Mouse (Mus musculus) forelimb bud, embryonic 11.5 days (tissue): ENCODE measurements around the gene Mphosph10.
A peak's percentile ranks its signal among the peaks of the same experiment; 100 is the strongest.

Experiments
- DNase-seq: peaks from one replicate; pipeline ENCODE4 v3.0.0-alpha.2; 2012; ENCODE audit warnings: low read depth, low spot score

Mphosph10 gene

DNA sequence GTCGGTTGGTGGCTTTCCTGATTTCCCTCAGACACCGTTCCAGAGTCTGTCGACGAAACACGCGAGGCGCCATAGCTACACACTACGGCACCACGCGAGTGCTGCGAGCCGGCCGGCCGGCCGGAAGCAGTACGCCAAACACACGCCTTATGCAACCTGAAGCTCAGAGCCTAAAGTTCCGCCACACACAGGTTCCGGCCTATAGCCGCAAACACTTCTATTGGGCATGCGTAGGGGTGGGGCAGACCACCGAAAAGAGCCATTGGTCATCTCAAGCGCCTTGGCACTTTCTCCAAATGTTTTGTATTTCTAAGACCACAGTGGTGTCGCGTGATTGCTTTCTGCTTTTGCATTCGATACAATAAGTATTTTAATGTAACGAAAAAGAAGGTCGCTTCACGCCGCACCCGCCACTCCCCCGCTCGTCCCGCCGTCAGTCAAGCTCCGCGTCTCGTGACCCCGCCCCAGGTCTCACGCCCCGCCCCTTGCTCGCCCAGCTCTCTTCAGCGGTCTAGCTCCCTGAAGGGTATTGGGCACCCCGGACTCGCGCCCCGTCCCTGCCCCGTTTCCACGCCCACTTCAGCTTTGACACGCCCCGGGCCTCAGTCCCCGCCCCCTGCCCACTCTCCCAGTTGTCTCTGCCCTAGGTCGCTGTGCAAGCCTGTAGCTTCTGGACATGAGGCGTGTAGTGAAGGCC lies at the start of gene Mphosph10, which contains the start of gene Mcee:
Gene Mphosph10, minus strand, starts transcription at position 147 of the 697 bp plus-strand sequence.
Gene Mcee, plus strand, starts transcription at position 486 of the 697 bp plus-strand sequence.
- DNase-seq, result peak; percentile 93

DNA sequence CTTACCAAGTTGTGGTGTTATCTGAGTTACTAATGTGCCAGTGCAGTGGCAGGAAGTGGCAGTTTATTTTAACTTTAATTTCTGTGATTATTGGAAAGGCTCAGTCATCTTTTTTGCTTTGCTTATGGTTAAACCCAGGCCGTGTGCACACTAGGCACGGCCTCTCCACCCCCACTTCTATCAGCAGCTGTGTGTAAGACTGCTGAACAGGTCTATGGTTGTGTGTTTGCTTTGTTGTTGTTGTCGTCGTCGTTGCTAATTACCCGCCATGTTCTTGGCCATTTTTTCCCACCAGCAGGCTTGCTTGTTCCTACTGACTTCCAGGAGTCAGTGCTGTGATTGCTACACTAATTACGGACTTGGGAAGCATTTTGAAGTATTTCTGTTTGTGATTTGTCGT lies 48.5 kb upstream of the Mphosph10 start:
- no peak for DNase-seq

DNA sequence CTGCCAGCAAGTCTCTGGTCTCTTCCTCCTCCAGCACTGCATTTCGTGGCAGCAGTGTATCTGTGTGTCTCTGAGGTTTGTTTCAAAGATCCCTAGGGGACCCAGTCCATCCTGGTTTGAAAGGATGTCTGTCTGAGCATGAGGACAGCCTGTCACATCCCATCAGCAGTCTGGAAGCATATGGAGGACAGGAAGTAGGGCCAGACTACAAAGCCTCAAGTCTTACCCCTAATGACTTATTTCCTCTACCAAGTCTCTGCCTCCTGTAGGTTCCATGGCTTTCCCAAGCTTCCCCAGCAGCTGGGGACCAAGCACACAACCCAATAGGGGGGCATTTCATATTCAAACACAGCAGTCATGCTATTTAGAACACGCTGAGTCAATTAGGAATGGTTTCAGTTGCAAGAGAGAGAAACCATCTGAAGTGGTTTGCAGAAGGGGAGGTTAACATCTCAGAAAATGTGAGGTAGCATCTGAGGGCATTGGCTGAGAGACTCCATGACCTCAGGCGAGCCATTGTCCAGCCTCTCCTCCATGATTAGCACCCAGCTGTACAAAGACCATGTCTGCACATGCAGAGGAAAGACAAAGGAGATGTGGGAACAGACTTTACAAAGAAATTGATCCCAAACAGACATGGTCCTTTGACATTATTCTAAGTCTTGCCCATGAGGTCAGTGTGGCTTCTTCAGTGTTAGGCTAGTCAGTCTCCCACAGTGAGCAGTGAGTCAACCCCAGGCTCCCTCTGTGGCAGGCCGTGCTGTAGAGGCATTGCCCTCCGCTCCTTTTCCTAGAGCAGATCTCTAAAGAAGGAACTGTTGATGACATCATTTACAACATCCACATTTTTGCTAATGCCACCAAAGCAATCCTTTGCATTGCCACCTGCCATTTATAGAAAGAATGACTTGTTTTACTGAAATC lies 47.8 kb upstream of the Mphosph10 start:
- no peak for DNase-seq

DNA sequence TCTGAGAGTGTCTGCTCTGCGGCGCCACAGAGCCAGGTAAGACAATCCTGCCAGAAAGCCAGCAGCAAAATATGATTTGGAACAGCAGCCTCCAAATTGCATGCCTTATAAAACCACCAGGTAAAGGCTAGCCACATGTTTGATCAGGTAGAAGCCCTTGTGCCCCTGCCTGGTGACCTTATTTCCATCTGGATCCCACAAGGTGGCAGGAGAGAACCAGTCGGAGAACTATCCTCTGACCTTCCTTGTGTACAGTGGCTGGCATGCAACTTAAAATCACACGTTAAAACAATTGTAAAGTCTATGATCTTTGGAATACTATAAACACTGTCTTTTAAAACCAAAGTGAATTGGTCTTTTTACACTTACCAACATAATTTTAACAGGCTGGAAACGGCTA lies 32.8 kb upstream of the Mphosph10 start:
- DNase-seq, result no peak

DNA sequence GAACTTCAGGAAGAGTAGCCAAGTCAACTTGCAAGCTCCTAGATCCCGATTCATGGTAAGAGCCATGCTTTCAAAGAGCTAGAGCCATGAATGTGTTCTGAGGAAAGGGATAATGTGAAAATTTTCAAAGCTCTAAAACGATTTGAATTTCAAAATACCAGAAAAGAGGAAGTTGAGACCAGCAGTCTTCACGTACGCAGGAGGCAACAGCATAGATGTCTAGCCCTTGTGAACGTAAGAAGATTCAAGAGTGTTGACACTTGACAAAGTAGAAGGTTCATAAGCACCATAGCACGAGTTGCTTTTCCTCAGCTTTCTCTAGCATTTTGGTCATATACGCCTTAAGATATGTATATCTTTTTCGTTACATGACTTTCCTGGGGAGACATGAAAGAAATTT lies 11.9 kb upstream of the Mphosph10 start:
- no peak for DNase-seq

DNA sequence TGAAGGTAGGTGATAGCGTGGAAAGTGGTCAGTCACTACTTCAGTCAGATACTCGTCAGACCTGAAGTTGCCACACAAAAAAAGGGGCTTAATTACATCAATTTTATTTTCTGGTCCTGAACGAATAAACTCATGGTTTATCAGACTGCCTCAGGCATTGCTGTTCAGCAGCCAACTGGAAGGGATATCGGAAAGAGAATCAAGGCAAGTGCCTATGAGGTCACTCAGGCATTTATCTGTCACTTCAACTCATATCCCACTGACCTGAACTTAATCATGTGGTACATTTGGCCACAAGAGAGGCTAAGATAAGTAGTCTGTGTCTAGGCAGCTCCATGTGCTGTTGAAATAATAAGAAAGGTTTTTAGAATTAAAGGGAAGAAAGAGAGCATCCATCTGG lies 10.4 kb upstream of the Mphosph10 start:
- DNase-seq, result no peak

DNA sequence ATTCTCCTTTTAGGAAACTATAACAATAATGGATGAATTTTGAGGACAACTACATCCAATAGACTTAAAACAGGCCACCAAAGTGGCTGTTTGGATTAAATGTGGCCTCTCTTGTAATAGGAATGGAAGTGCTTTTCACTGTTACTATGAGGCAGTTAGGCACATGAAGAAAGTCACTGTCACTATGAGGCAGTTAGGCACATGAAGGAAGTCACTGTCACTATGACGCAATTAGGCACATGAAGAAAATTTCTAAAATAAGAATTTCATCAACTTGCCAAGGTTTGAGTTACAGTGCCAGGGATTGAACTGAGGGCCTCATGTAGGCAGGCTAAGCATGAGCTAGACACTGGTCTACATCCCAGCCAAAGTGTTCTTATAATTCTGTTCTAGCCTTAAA lies 8.7 kb upstream of the Mphosph10 start:
- no peak for DNase-seq

DNA sequence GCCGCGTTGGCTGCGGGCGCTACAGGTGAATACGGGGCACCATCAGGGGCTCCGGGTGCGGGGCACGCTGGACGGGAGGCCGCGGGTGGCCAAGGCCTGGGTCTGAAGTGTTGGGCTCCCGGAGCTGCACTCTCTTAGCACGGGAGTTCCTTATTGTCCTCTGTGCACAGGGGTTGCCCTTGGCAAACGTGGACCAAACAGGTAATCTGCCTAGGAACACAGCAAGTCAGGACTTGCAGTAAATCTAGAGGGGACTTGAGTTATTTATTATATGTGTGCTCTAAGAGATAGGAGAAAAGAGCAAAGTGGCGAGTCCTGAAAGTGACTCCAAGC lies 717 bp upstream of the Mphosph10 start:
- DNase-seq, result no peak

DNA sequence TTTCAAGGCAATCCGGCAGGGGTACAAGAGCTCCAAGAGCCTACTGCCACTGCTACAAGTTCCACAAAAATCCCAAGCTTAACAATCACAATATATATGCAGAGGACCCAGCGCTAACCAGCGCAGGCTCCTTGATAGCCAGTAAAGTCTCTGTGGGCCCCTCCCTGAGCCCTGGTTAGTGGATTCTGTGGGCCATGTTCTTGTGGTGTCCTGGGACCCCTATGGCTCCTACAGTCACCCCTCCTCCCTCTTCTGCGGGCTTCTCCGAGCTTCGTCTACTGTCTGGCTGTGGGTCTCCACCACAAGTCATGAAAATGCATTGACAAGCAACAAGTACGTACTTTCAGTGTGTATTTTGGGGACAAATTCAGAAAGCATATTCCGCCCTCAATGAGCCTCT lies 589 bp downstream of the Mphosph10 start:
- no peak for DNase-seq

DNA sequence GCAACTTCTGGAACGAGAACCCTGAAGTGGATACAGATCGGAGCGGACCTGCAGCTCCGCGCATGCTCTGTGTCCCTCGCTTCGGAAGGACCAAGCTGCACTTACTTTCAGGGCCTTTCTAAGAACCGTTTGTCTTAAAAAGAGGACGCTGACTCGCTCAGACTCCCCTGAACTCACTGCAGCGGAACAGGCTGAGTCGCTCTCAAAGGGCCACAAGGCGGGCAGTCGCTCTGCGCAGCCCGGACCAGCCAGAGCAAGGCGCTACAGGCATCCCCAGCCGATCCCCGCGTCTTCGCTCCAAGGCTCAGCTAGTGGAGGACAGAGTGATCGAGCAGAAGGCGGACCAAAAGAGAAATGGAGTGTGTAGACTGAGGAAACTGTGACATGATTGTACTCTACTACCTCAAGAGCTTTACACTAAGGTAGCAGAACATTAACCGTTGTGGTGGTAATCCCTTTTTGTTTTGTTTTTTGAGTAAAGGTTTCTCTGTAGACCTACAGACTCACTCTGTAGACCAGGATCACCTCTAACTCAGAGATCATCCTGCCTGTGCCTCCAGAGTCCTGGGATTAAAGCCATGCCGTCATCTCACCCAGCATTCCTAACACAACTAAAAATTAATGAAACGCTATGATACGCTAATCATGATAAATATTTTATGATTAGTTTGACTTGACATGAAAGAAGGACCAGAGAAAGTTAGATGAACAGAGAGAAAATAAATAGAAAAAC lies 18.1 kb downstream of the Mphosph10 start, which contains the start of gene Fan1:
Gene Fan1, minus strand, starts transcription at position 266 of the 733 bp plus-strand sequence.
- peak; percentile 87 for DNase-seq

DNA sequence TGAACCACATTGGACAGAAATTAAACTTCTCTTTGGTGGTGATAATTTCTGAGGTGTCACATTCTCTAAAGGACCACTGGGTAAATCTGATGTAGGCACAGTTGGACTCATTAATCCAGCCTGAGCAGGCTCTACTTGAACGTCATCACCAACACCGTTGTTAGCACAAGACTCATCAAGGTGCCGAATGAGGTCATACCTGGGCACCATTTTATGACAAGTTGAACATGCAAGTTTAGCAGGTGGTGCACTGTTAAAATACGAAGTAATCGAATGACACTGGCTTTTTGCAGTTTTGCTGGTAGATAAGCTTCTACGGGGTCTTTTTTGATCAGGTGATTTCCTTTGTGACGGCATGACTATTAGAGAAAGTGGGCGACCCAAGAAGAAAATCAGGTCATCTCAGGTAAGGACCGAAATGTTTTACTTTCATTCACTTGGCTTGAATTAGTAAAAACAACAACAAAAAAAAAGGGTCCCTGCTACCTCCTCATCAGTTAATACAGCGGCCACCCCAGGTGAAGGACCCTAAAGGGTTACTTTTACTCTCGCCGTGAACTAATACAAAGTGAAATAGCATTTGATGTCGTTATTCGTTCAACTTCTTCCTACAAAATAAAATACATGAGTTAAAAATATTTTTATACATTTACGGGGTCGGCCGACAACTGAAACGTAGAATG lies 18.8 kb downstream of the Mphosph10 start:
- DNase-seq, result peak; percentile 6

DNA sequence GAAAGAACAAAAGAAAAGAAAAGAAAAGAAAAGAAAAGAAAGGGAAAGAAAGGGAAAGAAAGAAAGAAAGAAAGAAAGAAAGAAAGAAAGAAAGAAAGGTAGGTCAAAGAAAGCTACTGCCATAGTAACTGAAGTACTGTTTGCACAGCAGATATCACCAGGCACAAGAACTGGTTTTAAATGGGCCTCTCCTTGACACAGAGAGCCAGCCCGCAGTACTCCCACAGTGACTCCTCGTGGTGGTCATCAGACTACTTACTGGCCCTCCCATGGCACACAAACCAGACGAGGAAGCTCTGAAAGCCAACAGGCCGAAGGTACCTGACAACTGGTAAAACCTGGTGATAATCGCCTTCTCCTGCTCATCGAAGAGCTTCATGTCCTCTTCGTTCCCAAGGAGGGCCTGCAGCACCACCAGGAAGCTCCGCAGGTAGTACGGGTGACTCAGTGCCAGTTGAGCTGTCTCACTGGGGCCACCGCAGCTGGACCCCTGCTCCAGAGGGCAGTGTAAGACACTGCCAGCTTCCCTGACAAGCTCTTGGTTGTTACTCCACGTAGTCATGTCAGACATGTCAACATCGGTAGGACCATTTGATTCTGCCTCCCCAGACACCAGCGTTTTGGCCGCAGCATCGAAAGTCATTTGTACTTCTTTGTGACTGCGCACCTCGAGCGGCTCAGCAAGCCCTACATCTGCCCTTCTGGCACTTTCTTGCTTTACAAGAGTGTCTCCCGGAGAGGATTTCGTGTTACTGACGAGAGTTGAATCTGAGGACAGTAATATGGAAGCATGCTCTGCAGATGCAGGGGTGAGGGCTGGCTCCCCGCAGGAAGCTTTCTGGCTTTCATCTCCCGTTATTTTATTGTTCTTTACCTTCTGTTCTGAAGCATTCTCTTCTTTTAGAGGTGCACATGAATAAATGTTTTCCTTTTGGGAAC lies 19.9 kb downstream of the Mphosph10 start:
- DNase-seq, result no peak

DNA sequence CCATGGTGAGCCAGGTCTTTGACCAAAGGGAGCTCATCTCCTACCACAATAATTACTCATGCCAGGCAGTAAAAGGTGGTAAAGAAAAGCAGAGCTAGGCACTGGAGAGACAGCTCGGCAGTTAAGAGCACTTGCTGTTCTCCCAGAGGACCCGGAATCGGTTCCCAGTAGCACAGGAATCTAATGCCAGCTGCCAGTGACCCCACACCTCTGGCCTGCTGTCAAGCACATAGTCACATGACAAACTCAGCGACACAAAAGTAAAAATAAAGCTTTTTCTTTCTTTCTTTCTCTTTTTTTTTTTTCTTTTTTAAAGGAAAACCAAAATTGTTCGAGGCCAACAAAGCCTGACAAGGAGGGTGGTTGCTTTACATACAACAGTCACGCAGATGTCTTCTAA lies 22.2 kb downstream of the Mphosph10 start:
- no peak for DNase-seq

DNA sequence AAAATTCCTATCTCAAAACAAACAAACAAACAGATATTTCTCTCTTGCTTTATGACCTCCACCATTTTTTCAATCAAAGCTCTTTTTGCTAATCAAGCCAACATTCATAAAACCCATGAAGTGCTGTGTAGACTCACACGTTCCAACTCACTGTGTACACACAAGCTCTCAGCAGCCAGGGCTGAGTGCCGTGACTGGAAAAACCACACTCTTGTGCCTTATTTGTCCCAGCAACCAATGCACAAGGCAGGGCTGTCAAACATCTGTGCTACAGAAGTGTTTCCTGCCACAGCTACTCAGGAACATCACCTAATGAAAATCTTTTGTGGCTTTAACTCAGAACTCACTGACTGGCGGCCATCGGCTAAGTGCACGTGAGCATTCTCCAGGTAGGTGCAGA lies 26.2 kb downstream of the Mphosph10 start:
- DNase-seq, result no peak

DNA sequence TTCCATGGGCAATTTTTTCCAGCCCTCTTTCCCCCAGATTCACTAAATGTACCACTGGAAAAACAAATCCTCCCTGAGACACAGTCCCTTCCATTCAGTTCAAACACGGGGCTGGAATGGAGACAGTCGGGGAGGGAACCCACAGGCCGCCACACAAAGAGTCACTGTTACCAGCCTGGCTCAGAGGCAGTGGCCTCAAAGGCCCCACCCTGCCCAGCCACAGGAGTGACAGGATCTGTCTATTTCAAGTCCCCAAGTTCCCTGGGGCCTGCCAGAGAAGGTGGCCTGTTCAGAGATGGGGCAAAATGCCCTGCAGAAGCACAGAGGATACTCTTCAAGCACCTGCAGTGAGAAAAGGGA lies 31.5 kb downstream of the Mphosph10 start:
- DNase-seq, result no peak

DNA sequence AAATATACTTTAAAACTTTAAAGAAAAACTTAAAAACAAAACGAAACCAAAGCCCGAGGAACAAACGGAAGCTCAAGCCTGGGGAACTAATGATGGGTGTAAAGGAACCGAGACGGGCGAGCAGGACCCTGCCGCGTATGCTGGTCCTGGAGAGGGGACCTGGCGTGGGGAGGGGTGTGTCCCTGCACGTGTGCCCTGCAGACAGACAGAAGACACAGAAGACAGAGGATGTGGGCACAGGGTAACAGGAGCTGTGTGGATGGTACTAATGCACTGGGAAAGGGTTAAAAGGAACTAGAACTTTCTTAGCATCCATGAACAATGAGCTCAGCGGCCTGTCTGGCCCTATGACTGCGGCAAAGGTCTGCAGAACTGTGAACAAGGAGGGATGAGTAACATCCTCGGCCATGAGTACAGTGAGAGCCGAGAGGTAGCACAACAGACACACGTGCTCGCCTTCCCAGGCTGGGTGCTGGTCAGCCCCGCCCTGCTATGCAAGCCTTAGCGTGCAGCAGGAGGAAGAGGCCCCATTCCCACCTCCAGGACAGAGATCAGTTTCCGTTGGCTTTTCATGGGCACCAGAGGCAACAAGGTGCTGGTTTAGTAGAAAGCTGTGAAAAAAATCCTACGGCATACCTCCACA lies 32.0 kb downstream of the Mphosph10 start:
- no peak for DNase-seq

DNA sequence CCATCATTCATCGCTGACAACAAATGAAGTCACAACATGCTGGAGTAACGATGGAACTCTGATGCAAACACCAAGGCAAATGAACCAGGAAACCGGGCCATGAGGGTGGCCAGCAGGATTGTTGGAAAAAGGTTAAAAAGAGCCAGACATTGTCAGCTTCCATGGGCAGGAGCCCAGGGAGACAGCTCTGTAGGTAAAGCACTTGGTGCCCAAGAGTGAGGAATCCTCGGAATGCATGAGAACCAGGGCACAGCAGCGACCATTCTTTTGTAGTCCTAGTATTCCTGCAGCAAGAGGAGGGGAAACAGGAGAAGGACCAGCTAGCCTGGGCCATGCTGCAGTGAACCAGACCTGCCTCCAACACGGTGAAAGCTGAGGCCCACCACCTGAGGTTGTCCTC lies 33.4 kb downstream of the Mphosph10 start:
- DNase-seq, result no peak

DNA sequence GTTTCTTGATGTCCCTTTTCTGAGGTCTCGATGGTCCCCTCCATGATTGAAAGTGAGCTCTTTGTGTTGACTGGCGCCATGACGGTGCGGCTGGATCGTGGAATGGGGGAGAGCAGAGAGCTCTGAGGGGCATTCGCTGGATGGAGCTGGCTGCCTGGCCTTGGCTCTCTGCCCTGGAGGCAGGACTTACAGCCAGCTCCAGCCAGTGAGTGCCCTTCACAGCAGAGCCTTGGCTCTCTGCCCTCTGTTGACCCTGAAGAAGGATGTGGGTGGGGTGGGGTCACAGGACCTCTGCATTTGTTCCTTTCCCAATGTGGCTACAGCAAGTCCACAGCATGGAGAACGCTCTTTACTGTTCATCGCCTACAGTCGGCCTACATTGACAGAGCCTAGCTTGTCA lies 34.7 kb downstream of the Mphosph10 start:
- no peak for DNase-seq

DNA sequence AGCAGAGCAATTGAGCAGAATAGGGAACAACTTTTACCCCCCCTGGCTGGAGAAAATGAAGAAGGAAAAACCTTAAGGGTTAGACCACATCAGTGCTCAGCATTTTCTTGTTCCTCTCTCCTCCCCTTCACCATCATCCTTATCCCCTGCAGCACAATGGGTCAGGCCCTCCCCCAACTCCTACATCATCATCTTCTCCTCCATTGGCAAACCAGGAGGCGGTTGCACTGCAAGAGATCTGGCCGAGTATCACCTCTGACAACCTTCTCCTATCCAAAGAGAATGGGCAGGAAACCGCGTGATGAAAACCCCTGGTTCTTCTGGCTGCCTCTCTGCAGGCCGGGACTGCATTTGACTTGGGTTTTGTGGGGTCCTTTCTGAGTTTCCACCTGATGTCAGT lies 35.4 kb downstream of the Mphosph10 start:
- DNase-seq, result no peak

DNA sequence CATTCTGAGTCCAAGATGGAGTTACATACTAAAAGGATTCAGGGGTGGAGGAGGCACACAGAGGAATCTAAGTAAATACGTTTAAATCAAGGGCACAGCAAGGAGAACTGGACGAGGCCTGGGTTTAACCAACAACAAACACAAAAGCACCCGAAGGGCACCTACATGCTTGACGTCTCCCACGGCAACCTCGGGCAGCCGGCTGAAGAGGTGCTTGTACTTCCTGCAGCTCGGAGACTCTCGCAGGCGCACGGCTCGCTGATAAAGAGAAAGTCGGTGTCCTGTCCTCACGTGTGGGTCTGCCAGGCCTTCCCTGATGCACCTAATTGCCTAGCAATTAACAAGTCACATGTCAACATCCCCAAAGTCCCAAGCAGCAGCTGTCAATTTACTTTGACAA lies 37.9 kb downstream of the Mphosph10 start:
- DNase-seq, result no peak
